Mouse (Mus musculus) thymus, adult 2 months (tissue): ENCODE results near the gene Ace. TPM values are rescaled to one million over a fixed set of nuclear protein-coding genes. Genes with fewer than 3 reads are reported as not detected.
"Not testable (repeated sequence)": the region's sequence is repeated elsewhere in the genome, so short reads cannot be mapped to it uniquely, and the experiment has no call there.

Experiments
- DNase-seq: peaks from one replicate; pipeline ENCODE4 v3.0.0; 2021
- H3K27ac ChIP-seq: fragments of 200-500 bp; 2 replicates; pipeline ENCODE4 v1.5.1; 2012; ENCODE audit warnings: low read length, control low read depth; ENCODE audit not compliant: control insufficient read depth, insufficient read depth
- H3K27me3 ChIP-seq: fragments of 200-500 bp; 2 replicates; pipeline ENCODE4 v1.6.1; 2012; ENCODE audit warnings: mild to moderate bottlenecking, low read length, moderate library complexity, mixed read lengths; ENCODE audit not compliant: control insufficient read depth, insufficient read depth
- H3K36me3 ChIP-seq: fragments of 200-500 bp; 2 replicates; pipeline ENCODE4 v1.6.1; 2012; ENCODE audit warnings: mild to moderate bottlenecking, low read length, moderate library complexity; ENCODE audit not compliant: control insufficient read depth, insufficient read depth
- H3K4me1 ChIP-seq: fragments of 200-500 bp; replicated peaks from 2 replicates; pipeline ENCODE4 v1.6.1; 2012; ENCODE audit warnings: low read length; ENCODE audit not compliant: control insufficient read depth, insufficient read depth
- H3K4me3 ChIP-seq: fragments of 200-500 bp; 2 replicates; pipeline ENCODE4 v1.5.1; 2012; ENCODE audit warnings: mild to moderate bottlenecking, low read length, control low read depth, moderate library complexity; ENCODE audit not compliant: control insufficient read depth, insufficient read depth
- CTCF ChIP-seq: fragments of 200-500 bp; IDR thresholded peaks from 2 replicates; pipeline ENCODE4 v1.5.1; 2012; ENCODE audit warnings: mild to moderate bottlenecking, control low read depth, low read length, moderate library complexity, borderline replicate concordance; ENCODE audit not compliant: control insufficient read depth, poor library complexity, insufficient read depth; ENCODE audit errors: extremely low read depth
- POLR2A ChIP-seq: fragments of 200-500 bp; IDR thresholded peaks from 2 replicates; pipeline ENCODE4 v1.6.1; 2012; ENCODE audit warnings: mild to moderate bottlenecking, low read length, control low read depth, moderate library complexity; ENCODE audit not compliant: control insufficient read depth, poor library complexity, insufficient read depth; ENCODE audit errors: extremely low read depth
- WGBS: fragments of 180-500 bp; shearing (Covaris S2); methylation state at CpG from one replicate; pipeline ENCODE4 v1.1.7; 2018; 5-methylcytosine and 5-hydroxymethylcytosine counted together
- polyA plus RNA-seq: library from polyadenylated mRNA; depleted of rRNA; stranded (reverse); fragments of >200 nt; gene quantifications from 2 replicates; pipeline ENCODE4 v1.2.3, GENCODE M21; 2012

The Ace gene
- polyA plus RNA-seq, 1 experiment = 10.2 TPM

DNA sequence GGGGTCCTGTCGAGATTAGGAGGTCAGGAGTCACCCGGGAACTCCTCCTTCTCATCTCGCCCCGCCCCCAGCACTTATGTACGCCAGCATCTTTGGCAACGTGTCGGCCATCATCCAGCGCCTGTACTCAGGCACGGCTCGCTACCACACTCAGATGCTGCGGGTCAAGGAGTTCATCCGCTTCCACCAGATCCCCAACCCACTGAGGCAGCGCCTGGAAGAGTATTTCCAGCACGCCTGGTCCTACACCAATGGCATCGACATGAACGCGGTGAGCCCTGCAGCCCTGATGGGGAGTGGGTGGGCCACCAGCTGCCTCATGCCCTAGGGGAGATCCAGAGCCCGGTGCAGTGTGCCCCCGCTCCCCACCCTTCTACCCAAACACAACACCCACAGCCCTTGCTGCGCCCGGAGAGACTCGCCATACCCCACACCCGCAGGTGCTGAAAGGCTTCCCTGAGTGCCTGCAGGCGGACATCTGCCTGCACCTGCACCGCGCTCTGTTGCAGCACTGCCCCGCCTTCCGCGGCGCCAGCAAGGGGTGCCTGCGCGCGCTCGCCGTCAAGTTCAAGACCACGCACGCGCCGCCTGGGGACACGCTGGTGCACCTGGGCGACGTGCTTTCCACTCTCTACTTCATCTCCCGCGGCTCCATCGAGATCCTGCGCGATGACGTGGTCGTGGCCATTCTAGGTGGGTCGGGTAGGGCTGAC, 52.5 kb downstream of the Ace start:
- no peak for TF ChIP-seq POLR2A
- no peak for TF ChIP-seq CTCF
- no peaks in the 10 kb centered on the region for H3K27me3 ChIP-seq
- H3K36me3 ChIP-seq = no peaks in the 10 kb centered on the region
- 2% methylated on average over 50 of the region's 50 CpGs for WGBS
- DNase-seq = peak; percentile 70
- H3K4me3 ChIP-seq = peak overlapping the region; percentile 3; the same call in 1 of the 2 replicates
- no peak overlapping the region for H3K27ac ChIP-seq
- H3K4me1 ChIP-seq = peaks cover 10% of the 10 kb centered on the region

DNA sequence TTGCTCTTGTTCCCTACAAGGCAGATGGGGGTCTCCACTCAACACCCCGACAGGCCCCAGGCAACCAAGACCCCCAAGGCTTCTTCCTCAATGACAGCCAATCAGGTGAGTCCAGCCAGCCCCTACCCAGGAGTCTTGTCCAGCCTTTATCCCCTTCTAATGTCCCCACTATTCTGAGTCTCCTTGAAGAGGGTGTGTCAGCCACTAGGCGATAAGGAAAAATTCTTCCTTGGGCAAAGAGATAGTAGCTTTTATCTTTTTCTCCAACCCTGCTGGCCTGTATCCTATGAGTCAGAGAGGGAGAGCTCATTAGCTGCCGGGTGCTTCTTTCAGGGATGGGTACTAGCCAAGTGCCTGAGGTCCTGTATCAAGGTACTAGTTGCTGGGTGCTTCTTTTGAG, 58.0 kb downstream of the Ace start:
- Histone ChIP-seq H3K27me3 (no peaks in the 10 kb centered on the region), H3K4me1 (no peaks in the 10 kb centered on the region), H3K4me3 (no peak overlapping the region), H3K36me3 (peaks cover 9% of the 10 kb centered on the region; the same call in 1 of the 2 replicates), H3K27ac (no peak overlapping the region)
- TF ChIP-seq POLR2A (no peak), CTCF (no peak)
- 94% methylated on average over 3 of the region's 3 CpGs for WGBS
- DNase-seq = no peak

DNA sequence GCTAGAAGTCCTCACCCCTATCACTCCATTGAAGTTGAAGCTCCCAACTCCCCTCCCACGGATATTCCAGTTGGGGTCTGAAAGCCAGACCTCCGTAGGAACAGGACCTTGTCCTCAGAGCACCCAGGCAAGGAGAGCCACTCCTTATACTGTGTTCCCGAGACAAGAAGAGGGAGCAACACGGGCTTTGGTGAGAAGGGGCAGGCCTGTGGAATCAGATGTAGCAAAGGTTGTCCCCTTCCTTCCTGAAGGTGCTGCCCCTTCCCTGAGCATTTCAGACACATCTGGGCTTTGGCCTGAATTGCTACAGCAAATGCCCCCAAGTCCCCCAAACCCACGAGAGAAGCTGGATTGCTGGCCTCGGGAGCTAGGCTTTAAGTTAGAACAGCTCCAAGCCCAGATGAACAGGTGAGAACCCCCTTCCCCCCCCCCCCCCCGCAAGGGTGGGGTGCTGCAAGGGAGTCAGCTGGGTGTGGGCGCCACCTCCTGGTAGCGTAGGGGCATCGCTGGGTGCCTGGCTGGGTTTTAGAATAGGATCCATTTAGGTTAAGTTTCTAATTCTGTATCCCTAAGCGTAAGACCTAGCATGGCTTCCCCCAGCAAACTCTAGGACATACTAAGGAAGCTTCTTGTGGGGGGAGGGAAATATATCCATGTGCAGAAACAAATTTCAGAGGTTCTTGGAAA, 58.9 kb downstream of the Ace start:
- Histone ChIP-seq H3K27me3 (no peaks in the 10 kb centered on the region), H3K27ac (no peak overlapping the region), H3K4me3 (no peak overlapping the region), H3K4me1 (no peaks in the 10 kb centered on the region), H3K36me3 (peaks cover 9% of the 10 kb centered on the region; the same call in 1 of the 2 replicates)
- peak; percentile 80 for DNase-seq
- 36% methylated on average over 11 of the region's 11 CpGs for WGBS
- TF ChIP-seq POLR2A = no peak
- TF ChIP-seq CTCF = peak; percentile 96

DNA sequence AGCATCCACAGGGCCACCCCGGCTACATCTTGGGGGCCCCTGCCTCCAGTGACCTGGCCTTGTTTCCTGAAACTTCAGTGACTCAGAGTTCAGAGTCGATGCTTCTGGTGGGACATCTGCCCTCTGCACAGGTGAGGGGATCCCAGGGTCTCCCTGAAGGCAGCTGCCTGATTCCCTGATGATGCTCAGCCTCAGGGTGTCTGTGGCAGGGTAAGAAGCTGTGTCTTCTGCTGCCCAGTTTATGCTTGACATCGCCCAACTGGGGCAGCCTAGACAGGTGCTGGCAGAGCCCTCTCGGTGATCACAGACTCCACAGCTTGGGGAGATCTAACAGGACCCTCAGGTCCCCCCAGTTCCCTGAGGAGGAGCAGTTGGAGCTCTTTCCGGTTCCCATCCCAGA, 59.9 kb downstream of the Ace start:
- TF ChIP-seq POLR2A = no peak
- no peak for TF ChIP-seq CTCF
- Histone ChIP-seq H3K4me3 (no peak overlapping the region), H3K27ac (no peak overlapping the region), H3K27me3 (no peaks in the 10 kb centered on the region), H3K4me1 (no peaks in the 10 kb centered on the region), H3K36me3 (peaks cover 9% of the 10 kb centered on the region; the same call in 1 of the 2 replicates)
- no peak for DNase-seq
- 95% methylated on average over 5 of the region's 5 CpGs for WGBS

DNA sequence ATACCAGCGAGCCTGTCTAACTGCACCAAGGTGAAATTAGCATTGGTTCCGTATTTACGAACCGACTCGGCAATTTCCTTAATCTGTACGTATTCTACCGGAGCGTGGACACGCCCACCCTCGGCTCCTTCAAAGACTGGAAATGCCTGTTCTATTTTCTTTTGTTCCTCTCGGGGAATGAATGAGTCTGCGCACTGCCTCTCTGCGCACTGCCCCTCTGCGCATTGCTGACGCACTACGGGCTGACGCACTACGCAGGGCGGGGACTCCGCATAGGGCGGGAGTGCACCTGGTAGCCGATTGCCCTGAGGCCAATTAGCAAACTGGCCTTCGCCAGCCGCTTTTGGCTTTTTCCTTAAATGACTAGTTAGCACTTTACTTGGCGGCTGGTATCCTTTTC, 64.3 kb downstream of the Ace start:
- not testable (repeated sequence) for H3K27ac ChIP-seq, H3K27me3 ChIP-seq, DNase-seq, H3K36me3 ChIP-seq
- Histone ChIP-seq H3K4me1 (peaks cover 12% of the 10 kb centered on the region), H3K4me3 (peak overlapping the region; percentile 58)
- WGBS = 39% methylated on average over 5 of the region's 25 CpGs

DNA sequence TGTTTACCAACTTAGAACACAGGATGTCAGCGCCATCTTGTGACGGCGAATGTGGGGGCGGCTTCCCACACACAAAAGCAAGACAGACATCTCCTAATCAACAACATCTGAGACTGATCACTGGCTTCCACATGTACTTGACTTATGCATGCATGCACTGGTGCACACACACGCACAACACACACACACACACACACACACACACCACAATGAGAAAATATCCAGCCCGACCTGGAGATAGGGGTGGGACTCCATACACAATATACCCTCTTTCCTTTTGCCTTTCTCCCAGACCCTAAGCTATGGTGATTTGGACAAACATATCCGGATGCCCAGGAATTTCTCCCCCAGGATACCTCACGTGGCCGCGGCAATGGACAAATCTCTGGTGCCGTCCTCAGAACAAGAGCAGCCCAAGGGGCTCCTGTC, 65.8 kb downstream of the Ace start:
- WGBS = 34% methylated on average over 11 of the region's 11 CpGs
- H3K36me3 ChIP-seq = no peaks in the 10 kb centered on the region
- H3K27ac ChIP-seq = peak overlapping the region; percentile 99
- peak overlapping the region; percentile 33 for H3K4me3 ChIP-seq
- TF ChIP-seq CTCF = no peak
- TF ChIP-seq POLR2A = no peak
- H3K4me1 ChIP-seq = peaks cover 15% of the 10 kb centered on the region
- DNase-seq = peak; percentile 34
- no peaks in the 10 kb centered on the region for H3K27me3 ChIP-seq

DNA sequence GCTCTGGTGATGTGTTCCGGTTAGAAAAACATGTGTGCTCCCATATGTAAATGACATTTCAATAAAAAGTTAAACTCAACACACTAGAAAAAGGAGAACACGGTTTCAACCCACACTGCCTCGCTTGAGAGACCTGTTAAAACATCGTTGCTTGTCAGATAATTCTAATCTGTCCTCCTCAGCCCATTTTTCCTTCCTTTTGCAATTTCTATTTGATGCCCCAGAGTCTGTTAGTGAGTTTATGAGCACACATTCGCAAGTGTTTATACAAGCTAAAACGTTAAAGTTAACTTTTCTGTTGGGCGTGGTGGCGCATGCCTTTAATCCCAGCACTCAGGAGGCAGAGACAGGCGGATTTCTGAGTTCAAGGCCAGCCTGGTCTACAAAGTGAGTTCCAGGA, 67.2 kb downstream of the Ace start:
- H3K36me3 ChIP-seq = no peaks in the 10 kb centered on the region
- H3K4me3 ChIP-seq = no peak overlapping the region
- H3K27me3 ChIP-seq = no peaks in the 10 kb centered on the region
- no peak overlapping the region for H3K27ac ChIP-seq
- WGBS = 95% methylated on average over 9 of the region's 9 CpGs
- peaks cover 15% of the 10 kb centered on the region for H3K4me1 ChIP-seq
- DNase-seq = no peak
- no peak for TF ChIP-seq CTCF
- TF ChIP-seq POLR2A = no peak
